Mouse (Mus musculus): ENCODE measurements at regions not wholly inside any gene's neighbourhood (a gene's known extent, or its start where the extent isn't known, plus 50 kb on each side); places are given as distances from the start of the nearest gene placed in this dataset.
A peak's percentile ranks its signal among the peaks of the same experiment; 100 is the strongest.

DNA sequence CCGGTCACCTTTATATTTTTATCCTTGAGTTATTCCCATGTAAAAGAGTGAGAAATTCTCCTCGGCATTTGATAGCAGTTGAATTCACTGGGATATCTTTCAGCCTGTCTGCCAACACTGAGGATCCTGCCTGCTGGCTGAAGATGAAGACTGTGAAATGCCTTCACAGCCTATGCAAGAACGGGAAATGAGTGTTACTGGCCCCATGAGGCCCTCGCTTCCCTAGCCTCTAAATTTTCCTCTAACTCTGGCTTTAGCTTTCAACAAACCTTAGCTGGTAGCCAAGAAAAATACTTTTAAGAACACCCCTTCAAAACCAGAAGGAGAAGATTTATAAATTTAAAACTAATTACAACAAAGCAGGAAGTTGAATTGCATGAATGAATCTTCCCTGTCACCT is 285.8 kb downstream of the Pax1 start:
- Histone ChIP-seq H3K36me3 (ENCODE audit: control insufficient read depth, insufficient read depth, low read length) (no peaks in the 10 kb centered on the region), H3K9me3 (ENCODE audit: control insufficient read depth, low read length) (no peaks in the 10 kb centered on the region), H3K9ac (ENCODE audit: low read depth, low read length) (no peak overlapping the region), H3K4me2 (ENCODE audit: low read length) (no peak overlapping the region), H3K27ac (ENCODE audit: low read depth, low read length) (no peak overlapping the region), H3K4me3 (ENCODE audit: low read length) (no peak overlapping the region), H3K4me1 (ENCODE audit: control insufficient read depth, insufficient read depth, low read depth, low read length) (no peaks in the 10 kb centered on the region), H3K27me3 (replicated peaks; ENCODE audit: control insufficient read depth, insufficient read depth, low read length) (no peaks in the 10 kb centered on the region)
- ATAC-seq = no peak
- WGBS = 83% methylated on average over 4 of the region's 4 CpGs

DNA sequence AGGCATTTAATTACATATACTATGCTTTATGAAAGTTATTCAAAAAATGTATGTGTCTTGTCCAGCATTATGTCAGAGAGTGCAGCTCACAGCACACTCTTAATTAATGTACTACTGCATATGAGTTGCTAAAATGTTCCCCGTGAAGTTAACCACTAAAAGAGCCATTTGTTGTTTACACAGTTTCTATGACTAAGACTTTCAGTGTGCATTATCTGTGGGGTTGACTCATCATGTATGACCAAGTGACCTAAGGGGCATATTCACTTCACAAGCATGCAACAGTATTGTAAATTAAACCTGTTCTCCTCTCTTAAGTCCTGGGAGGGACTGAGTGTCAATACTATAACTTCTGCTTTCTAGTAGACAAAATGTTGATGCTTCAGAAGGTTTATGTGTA is 276.2 kb downstream of the Pax1 start:
- H3K36me3 ChIP-seq (ENCODE audit: control insufficient read depth, insufficient read depth, low read length) = no peaks in the 10 kb centered on the region

DNA sequence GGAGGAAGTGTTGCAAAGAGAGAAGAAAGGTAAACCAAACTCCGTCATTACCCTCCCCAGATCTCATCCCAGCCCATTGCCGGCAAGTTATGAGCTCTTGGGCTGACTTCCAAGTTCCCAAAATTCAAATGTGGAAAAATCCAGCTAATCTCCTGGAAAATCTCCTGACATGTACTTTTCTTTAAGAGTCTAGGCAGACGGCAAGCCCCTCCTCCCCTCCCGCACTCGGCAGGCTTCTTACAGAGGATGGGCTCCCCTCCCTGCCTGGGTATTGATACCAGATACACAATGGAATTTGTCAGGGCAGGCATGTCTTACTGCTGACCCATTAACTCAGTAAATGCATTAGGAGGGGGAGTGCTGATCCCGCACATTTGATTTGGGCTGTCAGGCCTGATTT is 271.0 kb downstream of the Pax1 start:
- WGBS = 33% methylated on average over 6 of the region's 6 CpGs
- Histone ChIP-seq H3K9me3 (ENCODE audit: control insufficient read depth, low read length) (no peaks in the 10 kb centered on the region), H3K4me2 (ENCODE audit: low read length) (0 out of 2 replicates have a peak overlapping the region, but pooled peaks have one; percentile 8), H3K4me3 (ENCODE audit: low read length) (no peak overlapping the region), H3K9ac (ENCODE audit: low read depth, low read length) (no peak overlapping the region), H3K4me1 (ENCODE audit: control insufficient read depth, insufficient read depth, low read depth, low read length) (no peaks in the 10 kb centered on the region), H3K27ac (ENCODE audit: low read depth, low read length) (no peak overlapping the region), H3K36me3 (ENCODE audit: control insufficient read depth, insufficient read depth, low read length) (no peaks in the 10 kb centered on the region), H3K27me3 (replicated peaks; ENCODE audit: control insufficient read depth, insufficient read depth, low read length) (no peaks in the 10 kb centered on the region)
- peak; percentile 61; the same call in 1 of the 2 replicates for ATAC-seq

More for the DNA sequence above, 276.2 kb downstream of the Pax1 start:
- Histone ChIP-seq H3K4me1 (ENCODE audit: control insufficient read depth, insufficient read depth, low read depth, low read length) (no peaks in the 10 kb centered on the region), H3K9ac (ENCODE audit: low read depth, low read length) (no peak overlapping the region), H3K27me3 (replicated peaks; ENCODE audit: control insufficient read depth, insufficient read depth, low read length) (no peaks in the 10 kb centered on the region), H3K4me3 (ENCODE audit: low read length) (no peak overlapping the region), H3K27ac (ENCODE audit: low read depth, low read length) (no peak overlapping the region), H3K9me3 (ENCODE audit: control insufficient read depth, low read length) (no peaks in the 10 kb centered on the region), H3K4me2 (ENCODE audit: low read length) (no peak overlapping the region)
- WGBS = 75% methylated on average over 1 of the region's 1 CpGs
- ATAC-seq = no peak

DNA sequence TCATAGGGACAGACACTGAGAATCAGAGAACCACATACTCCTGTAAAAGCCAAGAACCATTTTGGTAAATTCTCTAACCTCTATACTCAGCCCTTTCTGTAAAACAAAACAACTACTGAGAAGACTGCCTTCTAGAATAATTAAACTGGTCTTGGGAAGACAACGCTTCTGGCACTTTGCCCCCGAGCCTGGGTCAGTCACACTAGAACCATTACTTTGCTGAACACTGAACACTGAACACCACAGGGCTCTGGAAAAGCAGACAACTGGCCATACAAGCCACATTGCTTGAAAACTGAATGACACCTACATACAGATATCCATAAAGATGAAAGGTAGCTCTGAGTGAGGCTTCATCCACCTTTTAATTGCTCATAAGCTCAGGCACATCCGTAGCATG is 268.0 kb downstream of the Pax1 start:
- Histone ChIP-seq H3K9me3 (ENCODE audit: control insufficient read depth, low read length) (no peaks in the 10 kb centered on the region), H3K4me2 (ENCODE audit: low read length) (no peak overlapping the region), H3K4me1 (ENCODE audit: control insufficient read depth, insufficient read depth, low read depth, low read length) (no peaks in the 10 kb centered on the region), H3K9ac (ENCODE audit: low read depth, low read length) (no peak overlapping the region), H3K27ac (ENCODE audit: low read depth, low read length) (no peak overlapping the region), H3K36me3 (ENCODE audit: control insufficient read depth, insufficient read depth, low read length) (no peaks in the 10 kb centered on the region), H3K4me3 (ENCODE audit: low read length) (no peak overlapping the region), H3K27me3 (replicated peaks; ENCODE audit: control insufficient read depth, insufficient read depth, low read length) (no peaks in the 10 kb centered on the region)
- ATAC-seq = no peak
- WGBS = 89% methylated on average over 3 of the region's 3 CpGs

DNA sequence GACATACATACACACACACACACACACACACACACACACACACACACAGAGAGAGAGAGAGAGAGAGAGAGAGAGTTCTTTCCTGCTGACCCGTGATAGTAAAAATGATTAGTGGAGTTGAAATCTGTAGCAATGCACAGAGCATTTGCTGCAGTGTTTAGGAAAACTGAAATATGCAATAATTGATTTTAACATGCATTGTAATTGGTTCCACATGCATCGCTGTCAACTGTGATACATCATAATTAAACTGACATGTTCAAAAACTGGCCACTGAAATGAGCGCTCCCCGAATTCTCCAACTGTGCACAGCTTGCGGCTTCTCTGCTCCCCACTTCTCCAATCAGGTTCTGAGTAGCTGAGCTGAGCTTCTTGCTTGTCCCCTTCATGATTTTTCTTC is 265.4 kb downstream of the Pax1 start:
- H3K27ac ChIP-seq (ENCODE audit: low read depth, low read length) = no peak overlapping the region
- H3K4me1 ChIP-seq (ENCODE audit: control insufficient read depth, insufficient read depth, low read depth, low read length) = no peaks in the 10 kb centered on the region
- no peak for ATAC-seq
- no peaks in the 10 kb centered on the region for H3K9me3 ChIP-seq (ENCODE audit: control insufficient read depth, low read length)
- H3K4me3 ChIP-seq (ENCODE audit: low read length) = no peak overlapping the region
- H3K9ac ChIP-seq (ENCODE audit: low read depth, low read length) = no peak overlapping the region
- no peak overlapping the region for H3K4me2 ChIP-seq (ENCODE audit: low read length)
- H3K27me3 ChIP-seq (replicated peaks; ENCODE audit: control insufficient read depth, insufficient read depth, low read length) = no peaks in the 10 kb centered on the region
- 70% methylated on average over 5 of the region's 5 CpGs for WGBS
- no peaks in the 10 kb centered on the region for H3K36me3 ChIP-seq (ENCODE audit: control insufficient read depth, insufficient read depth, low read length)

DNA sequence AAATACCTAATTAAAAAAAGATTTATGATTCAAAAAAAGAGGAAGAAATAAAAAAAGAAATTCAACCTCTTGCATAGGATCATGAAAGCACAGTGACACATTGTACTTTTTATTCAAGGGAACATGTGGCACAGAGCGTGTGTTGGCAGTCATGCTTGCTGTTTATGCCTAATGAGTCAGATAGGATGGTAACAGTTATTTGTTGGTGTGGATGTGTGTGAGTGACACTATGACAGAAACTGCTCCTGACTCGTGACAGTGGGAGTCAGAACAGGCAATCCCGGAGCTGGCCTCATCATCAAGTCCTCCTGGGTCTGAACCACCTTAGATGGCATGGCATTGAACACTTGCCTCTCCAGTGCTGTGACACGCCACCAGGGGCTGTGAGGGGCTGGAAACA is 261.4 kb downstream of the Pax1 start:
- Histone ChIP-seq H3K9me3 (ENCODE audit: control insufficient read depth, low read length) (no peaks in the 10 kb centered on the region), H3K27ac (ENCODE audit: low read depth, low read length) (no peak overlapping the region), H3K4me1 (ENCODE audit: control insufficient read depth, insufficient read depth, low read depth, low read length) (no peaks in the 10 kb centered on the region), H3K4me3 (ENCODE audit: low read length) (no peak overlapping the region), H3K36me3 (ENCODE audit: control insufficient read depth, insufficient read depth, low read length) (no peaks in the 10 kb centered on the region), H3K27me3 (replicated peaks; ENCODE audit: control insufficient read depth, insufficient read depth, low read length) (no peaks in the 10 kb centered on the region), H3K4me2 (ENCODE audit: low read length) (no peak overlapping the region), H3K9ac (ENCODE audit: low read depth, low read length) (no peak overlapping the region)
- ATAC-seq = no peak
- WGBS = 86% methylated on average over 4 of the region's 4 CpGs

DNA sequence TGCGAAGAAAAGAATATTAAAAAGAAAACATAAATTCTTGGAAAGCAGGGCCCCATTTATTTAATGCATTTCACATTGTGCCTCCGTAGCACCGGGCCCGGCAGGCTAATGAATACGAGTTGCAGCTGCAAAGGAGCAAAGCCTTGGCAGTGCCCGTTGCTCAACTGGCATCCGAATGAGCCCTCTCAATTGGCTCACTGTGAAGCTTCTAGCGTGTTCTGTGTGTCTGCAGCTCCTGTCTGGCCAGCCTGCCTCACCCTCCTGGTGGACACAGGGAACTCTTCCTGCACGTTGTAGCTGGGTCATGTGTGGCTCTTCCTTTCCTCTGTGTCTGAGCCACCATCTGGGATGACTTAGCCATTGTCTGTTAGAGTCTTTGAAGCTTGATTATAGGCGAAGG is 256.1 kb downstream of the Pax1 start:
- ATAC-seq = peak; percentile 65
- Histone ChIP-seq H3K4me3 (ENCODE audit: low read length) (no peak overlapping the region), H3K9me3 (ENCODE audit: control insufficient read depth, low read length) (no peaks in the 10 kb centered on the region), H3K27me3 (replicated peaks; ENCODE audit: control insufficient read depth, insufficient read depth, low read length) (no peaks in the 10 kb centered on the region), H3K27ac (ENCODE audit: low read depth, low read length) (no peak overlapping the region), H3K4me1 (ENCODE audit: control insufficient read depth, insufficient read depth, low read depth, low read length) (no peaks in the 10 kb centered on the region), H3K9ac (ENCODE audit: low read depth, low read length) (no peak overlapping the region), H3K4me2 (ENCODE audit: low read length) (no peak overlapping the region), H3K36me3 (ENCODE audit: control insufficient read depth, insufficient read depth, low read length) (no peaks in the 10 kb centered on the region)
- WGBS = 71% methylated on average over 10 of the region's 10 CpGs

DNA sequence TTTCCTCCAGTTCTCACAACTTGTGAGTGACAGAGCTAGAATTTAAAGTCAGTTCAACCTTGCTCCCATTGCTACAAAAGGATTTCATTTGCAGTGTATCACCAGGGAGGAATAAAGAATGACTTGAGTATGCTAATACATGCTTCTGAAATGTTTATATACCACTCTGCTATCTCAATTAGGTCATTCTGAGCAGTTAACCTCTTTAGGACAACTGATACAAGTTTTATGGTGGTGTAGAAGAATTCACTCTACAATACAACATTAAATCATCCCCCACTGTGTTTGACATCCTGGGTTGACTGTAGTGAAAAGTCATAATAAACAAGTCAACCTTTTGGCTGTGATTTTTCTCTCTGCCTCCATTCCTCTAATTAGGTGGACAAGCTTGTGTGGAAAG is 248.6 kb downstream of the Pax1 start:
- ATAC-seq = no peak

DNA sequence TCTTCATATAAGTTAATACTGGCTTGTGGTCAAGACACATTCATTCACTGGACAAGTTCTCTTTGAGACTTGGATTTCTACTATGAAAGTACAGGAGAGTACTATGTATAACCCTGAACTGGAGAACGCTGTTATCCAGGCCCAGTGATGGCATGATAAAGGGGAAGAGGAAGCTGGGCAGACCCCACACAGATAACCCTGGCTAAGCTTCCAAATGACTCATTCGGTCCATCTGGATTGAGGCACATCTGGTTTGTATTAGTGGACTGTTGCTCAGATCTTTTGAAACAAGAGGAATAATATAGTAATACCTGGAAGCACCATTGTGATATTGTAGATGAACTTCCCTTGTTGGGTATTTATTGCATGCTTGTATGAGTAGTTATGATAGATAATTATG is 239.9 kb downstream of the Pax1 start:
- no peaks in the 10 kb centered on the region for H3K27me3 ChIP-seq (replicated peaks; ENCODE audit: control insufficient read depth, insufficient read depth, low read length)
- no peaks in the 10 kb centered on the region for H3K36me3 ChIP-seq (ENCODE audit: control insufficient read depth, insufficient read depth, low read length)
- no peak overlapping the region for H3K27ac ChIP-seq (ENCODE audit: low read depth, low read length)
- ATAC-seq = no peak
- H3K4me1 ChIP-seq (ENCODE audit: control insufficient read depth, insufficient read depth, low read depth, low read length) = no peaks in the 10 kb centered on the region
- WGBS = 86% methylated on average over 2 of the region's 2 CpGs
- no peaks in the 10 kb centered on the region for H3K9me3 ChIP-seq (ENCODE audit: control insufficient read depth, low read length)
- no peak overlapping the region for H3K4me2 ChIP-seq (ENCODE audit: low read length)
- H3K9ac ChIP-seq (ENCODE audit: low read depth, low read length) = no peak overlapping the region
- H3K4me3 ChIP-seq (ENCODE audit: low read length) = no peak overlapping the region

More for the DNA sequence above, 248.6 kb downstream of the Pax1 start:
- Histone ChIP-seq H3K27ac (ENCODE audit: low read depth, low read length) (no peak overlapping the region), H3K4me1 (ENCODE audit: control insufficient read depth, insufficient read depth, low read depth, low read length) (no peaks in the 10 kb centered on the region), H3K36me3 (ENCODE audit: control insufficient read depth, insufficient read depth, low read length) (no peaks in the 10 kb centered on the region), H3K27me3 (replicated peaks; ENCODE audit: control insufficient read depth, insufficient read depth, low read length) (no peaks in the 10 kb centered on the region), H3K4me2 (ENCODE audit: low read length) (no peak overlapping the region), H3K9ac (ENCODE audit: low read depth, low read length) (no peak overlapping the region), H3K4me3 (ENCODE audit: low read length) (no peak overlapping the region), H3K9me3 (ENCODE audit: control insufficient read depth, low read length) (no peaks in the 10 kb centered on the region)

DNA sequence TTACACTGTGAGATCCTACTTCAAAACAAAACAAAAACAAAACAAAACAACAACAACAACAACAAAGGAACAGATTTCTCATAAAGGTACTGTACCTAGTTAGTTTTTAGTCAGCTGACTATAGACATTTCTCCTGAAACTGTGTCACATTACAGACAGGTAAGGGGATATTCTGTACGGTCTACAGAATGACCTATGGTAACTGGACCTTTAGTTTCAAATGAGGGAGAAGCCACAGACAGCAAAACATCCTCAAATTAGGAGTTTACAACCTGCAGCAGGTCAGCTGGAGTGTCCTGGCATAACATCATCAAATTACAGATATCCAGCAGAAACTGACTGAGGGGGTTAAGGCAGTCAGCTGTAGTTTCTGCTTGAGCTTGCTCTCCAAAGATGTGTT is 210.7 kb downstream of the Pax1 start:
- Histone ChIP-seq H3K27ac (ENCODE audit: low read depth, low read length) (no peak overlapping the region), H3K4me3 (ENCODE audit: low read length) (no peak overlapping the region), H3K9ac (ENCODE audit: low read depth, low read length) (no peak overlapping the region), H3K9me3 (ENCODE audit: control insufficient read depth, low read length) (no peaks in the 10 kb centered on the region), H3K27me3 (replicated peaks; ENCODE audit: control insufficient read depth, insufficient read depth, low read length) (no peaks in the 10 kb centered on the region), H3K4me2 (ENCODE audit: low read length) (no peak overlapping the region), H3K4me1 (ENCODE audit: control insufficient read depth, insufficient read depth, low read depth, low read length) (no peaks in the 10 kb centered on the region), H3K36me3 (ENCODE audit: control insufficient read depth, insufficient read depth, low read length) (no peaks in the 10 kb centered on the region)
- 79% methylated on average over 1 of the region's 1 CpGs for WGBS
- ATAC-seq = no peak
